Mouse (Mus musculus) mouse embryonic stem cell (cell line): Measurements from ENCODE around the gene Mpped1.

Experiments
- in situ Hi-C, 2 experiments: fragments of 300-500 bp; cut with MboI; formaldehyde crosslinking; loops; 1 replicate in 1 of 2; 3 replicates in 1 of 2; pipeline ENCODE4 v1.14.3; 2019 to 2020; ENCODE audit warnings: low sequenced_read_pairs in 2 of 2, low pct_unique_long_range_greater_than_20kb in 1 of 2, mixed read lengths in 1 of 2; ENCODE audit not compliant: unreplicated experiment in 1 of 2

The Mpped1 gene

DNA sequence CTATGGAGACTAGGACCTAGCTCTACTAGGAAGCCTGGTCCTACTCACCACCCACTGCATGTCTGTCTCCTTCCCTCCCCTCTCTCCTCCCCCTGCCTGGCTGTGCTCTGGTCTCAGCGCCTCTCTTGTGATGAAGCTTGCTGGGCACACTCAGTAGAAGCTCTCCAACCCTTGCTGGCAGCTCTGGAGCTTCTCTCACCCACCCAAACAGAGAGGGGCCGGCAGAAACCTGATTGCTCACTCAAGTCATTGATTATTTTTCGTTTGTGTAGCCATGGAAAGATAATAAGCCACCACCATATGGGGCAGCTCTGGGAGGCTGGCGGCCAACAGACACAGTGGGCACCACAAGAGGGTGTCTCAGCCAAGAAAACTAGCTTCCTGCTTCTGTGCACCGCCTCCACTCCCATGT, 74.1 kb downstream of the Mpped1 start:
- in situ Hi-C loops, result loop anchor here in 1 of 2 experiments (10.0 kb wide), 1 partner anchor 201 kb away; no protein-coding TSS in a partner anchor

DNA sequence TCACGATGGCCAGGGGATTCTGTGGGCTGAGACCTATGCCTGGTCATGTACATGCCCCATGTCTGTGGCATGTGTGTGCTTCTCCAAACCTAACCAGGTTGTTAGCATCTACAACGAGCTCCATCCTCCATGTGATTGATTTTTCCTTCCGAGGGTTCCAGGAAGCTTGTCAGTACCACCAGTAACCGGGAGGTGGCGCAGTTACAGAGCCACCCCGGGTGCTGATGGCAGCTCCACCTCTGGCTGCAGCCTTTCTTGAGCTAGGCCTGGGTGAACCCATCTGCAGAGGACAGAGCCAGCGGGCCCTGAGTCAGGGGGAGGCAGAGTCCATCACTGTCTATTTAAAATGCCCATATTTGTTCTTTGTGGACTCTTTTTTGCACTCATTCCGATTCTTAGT, 77.9 kb downstream of the Mpped1 start:
- in situ Hi-C loops, result loop anchor here in 1 of 2 experiments (10.0 kb wide), 1 partner anchor 198 kb away; no protein-coding TSS in a partner anchor

DNA sequence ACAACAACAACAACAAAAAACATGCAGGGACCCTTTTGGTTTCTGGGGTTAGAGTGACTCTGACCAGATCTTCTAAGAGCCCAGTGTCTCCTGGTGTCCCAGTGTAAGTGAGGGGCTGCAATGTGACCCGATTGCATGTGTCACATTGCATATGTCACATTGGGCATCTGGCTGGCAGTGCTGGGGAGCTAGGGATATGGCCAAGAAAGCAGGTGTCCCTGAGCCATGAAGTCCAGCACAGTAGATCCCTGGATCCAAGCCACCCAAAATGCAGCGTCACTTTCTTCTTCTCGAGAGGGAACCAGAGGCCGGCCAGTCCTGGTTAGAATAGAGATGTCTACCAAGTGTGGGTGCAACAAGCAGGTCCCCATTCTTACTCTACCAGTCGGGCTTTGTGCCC, 86.4 kb downstream of the Mpped1 start:
- in situ Hi-C loops, result no loop called here

DNA sequence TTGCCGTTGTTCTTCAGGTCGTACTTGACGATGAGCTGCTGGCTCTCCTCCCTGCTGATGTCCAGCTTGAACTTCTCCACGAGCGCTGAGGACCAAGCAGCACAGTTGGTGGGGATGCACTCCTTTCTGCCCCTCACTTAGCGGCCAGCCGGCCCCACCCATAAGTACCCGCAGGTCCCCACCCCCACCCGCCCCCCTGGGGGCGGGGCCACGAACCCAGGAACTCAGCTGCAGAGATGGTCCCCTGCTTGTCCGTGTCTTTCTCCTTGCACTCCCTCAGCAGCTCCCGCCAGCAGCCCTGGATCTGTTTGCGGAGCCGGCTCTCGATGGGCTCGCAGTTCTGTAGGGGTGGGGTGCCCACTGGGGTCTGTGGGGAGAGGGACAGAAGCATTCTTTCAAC, 91.7 kb downstream of the Mpped1 start:
- in situ Hi-C loops, result no loop called here

DNA sequence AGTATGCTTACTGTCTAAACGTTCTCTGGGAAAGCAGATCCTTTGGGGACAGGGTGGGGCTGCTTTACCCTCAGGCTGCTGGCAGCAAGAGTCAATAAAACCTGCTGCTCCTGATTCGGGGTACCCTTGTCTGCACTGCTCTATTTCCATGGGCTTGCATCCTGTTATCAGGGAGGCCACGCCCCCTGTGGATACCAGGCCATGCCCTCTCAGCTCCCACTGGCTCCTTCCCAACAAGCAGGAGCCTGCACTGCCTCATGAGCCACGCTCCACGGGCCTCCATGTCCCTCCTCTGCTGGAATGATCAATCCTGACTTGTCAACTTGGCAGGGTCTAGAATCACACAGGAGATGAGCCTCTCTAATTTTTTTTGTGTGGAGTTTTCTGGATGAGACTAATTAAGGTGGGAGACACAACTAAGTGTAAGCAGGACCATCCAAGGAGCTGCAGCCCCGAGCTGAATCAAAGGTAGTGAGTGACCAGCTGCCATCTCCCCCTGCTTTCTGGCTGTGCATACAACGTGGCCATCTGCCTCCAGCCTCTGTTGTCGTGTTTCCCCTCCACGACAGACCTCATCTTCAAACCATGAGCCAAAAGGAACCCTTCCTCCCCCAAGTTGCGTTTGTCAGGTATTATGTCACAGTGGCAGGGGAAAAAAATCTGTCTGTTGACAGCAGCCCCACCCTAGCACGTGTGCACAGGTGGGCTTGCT, 98.0 kb downstream of the Mpped1 start:
- in situ Hi-C loops, result no loop called here

DNA sequence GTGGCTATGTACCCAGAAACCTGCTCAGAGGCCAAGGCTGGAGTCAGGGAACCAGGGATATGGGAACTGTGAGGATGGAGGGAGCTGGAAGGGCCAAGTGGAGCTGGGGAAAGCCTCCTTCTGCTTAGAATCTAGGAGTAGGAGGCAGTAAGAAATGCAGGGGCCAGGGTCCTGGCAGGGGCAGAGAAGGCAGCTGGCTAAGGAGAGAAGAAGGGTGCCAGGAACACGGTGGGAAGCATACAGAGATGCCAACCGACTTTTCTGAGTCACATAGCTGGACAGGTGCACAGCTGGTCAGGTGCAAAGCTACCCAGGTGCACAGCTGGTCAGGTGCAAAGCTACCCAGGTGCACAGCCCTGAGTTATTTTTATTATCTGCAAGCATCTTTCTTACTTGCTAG, 98.6 kb downstream of the Mpped1 start:
- in situ Hi-C loops, result no loop called here

DNA sequence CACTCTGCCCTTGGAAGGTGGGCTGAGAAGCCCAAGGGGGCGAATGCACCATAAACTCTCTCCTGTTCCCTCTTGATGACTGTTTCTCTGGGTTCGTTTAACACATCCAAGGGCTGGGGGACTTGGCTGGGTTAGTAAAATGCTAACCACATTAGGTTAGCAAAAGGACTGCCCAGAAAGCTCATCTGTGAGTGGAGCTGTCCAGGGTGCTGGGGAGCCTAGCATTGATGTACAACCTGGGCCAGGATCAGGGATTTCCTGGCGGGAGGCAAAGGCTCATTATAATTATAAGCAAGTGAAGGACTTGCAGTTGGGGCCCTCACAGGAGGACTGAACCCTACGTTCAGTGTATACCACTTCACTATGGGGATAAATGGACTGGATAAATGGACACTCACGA, 100.6 kb downstream of the Mpped1 start:
- in situ Hi-C loops, result no loop called here

DNA sequence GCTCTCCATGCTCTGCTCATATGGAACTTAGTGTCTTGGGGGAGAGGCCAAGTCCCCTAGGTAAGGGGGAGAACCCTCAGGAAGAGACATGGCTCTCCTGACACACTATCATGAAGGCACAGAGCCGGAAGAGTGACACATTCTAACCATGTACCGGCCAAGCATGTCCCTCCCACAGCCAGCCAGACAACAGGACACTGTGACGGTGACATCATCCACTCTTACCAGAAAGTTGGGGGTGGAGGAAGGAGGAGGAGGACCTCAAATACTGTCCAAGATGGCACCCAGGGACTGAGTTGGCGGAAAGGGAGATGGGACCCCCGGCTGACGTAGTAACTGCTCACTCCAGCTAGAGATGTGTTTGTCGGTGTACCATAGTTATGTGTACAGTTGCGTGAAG, 104.6 kb downstream of the Mpped1 start:
- in situ Hi-C loops, result no loop called here

DNA sequence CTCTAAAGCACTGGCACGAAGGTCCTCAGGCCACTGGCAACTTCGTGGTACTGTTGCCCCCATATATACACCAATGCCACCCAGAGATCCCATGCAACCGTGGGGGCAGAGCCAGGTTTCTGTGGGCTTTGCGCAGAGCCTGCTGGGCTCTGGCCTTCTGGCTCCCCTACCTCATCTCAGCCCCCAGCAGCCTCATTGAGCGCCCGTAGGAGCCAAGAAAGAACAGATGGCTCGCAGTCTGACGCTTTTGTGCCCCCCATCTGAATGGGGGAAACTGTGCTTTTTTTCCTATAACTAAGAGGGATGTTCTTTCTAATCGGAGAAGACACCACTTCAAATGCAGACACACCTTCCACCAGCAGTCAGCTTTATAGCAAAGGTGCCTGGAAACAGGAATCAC, 105.0 kb downstream of the Mpped1 start:
- in situ Hi-C loops, result no loop called here

DNA sequence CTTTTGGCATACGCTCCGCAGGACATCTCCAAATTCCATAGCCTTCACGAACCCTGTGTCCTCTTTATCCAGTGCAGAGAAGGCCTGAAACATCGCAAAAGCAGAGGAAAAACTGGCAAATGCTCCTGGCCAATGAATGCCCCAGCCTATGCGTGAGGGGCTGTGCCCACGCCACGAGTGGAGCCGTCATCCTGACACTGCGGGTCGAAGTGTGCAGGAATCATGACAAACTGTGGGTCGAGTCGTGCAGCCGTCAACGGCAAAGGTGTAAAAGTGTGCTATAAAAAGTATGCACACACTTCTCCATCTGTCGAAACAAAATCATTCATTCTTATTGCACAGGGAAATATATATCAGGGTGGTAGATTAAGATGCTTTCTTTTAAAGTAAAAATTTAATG, 113.6 kb downstream of the Mpped1 start:
- in situ Hi-C loops, result no loop called here

DNA sequence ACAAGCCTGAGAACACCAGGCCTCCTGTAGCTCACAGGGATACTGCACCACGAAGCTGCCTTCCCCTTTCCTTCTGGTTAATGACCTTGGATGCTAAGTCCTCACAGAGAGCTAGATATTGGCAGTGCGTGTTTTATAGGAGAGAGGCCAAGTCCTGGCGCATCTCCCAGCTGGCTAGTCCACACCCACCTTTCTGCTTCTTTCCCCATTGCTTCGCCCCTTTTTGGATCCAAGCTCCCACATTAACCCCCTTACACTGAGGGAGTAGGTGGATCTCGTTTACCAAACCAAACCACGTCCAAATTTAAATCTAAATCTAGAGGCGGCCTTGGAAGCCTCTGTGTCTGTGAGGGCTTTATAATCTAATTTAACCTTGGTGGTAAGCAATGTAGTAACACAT, 115.0 kb downstream of the Mpped1 start:
- in situ Hi-C loops, result no loop called here

DNA sequence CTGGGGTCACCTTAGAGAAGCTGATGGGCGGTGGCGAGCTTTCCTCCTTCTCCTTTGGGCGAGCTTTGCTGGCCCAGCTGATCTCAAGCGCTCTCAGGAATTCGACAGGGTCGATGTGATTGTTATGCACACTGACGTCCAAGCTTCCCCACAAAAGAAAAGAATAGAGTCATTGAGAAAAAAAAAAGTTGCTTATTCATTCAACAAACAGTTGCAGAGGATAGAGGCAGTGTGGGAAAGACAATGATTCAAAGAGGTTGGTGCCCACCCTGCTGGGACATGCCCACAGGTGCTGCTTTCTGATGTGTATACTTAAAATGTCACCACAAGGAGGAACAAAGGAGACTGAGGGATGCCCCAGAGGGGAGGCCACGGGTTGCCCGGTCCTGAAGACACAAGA, 116.7 kb downstream of the Mpped1 start:
- in situ Hi-C loops, result no loop called here

DNA sequence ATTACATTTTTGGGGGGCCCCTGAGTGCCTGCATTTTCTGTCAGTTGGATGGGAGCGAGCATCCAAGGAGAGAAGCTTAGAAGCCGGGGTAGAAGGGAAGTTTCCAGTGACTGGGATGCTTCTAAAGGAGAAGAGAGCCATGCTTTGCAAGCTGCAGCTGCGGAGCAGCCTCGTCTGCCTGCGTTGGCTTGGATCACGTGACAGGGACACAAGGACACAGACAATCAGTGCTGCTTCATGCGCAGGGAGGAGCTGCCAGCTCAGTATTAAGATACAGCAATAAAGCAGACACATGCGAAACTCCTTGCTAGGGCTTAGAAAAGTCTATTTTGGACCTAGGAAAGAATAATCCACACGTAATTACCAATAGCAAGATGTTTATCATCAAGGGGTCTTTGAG, 118.0 kb downstream of the Mpped1 start:
- in situ Hi-C loops, result no loop called here

DNA sequence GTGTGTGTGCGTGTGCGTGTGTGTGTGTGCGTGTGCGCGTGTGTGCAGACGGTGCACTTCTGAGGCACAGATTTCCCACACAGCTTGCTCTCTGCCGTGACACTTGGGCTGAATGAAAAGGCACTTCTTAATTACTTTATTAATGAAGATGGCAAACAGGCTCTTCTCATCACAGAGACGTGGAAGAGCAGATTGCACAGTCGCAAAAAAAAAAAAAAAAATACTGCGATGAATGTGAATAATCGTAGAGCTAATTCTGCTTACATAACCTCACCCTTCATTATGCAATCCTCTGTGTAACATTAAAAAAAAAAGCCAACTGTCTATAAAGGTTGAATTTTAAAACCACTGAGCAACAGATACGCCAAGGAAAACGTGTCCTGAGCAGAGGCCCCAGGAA, 127.2 kb downstream of the Mpped1 start:
- in situ Hi-C loops, result no loop called here
